Mouse (Mus musculus) embryonic fibroblast, embryonic 13.5 days (primary cell): ENCODE measurements at regions not wholly inside any gene's neighbourhood (a gene's known extent, or its start where the extent isn't known, plus 50 kb on each side); places are given as distances from the start of the nearest gene placed in this dataset.

Experiments
- H3K27ac ChIP-seq: 2 replicates; pipeline ENCODE4 v1.5.1; 2012; ENCODE audit warnings: low read length, control low read depth, inconsistent platforms; ENCODE audit not compliant: insufficient read depth
- H3K4me1 ChIP-seq: 2 replicates; pipeline ENCODE4 v1.6.1; 2011; ENCODE audit warnings: low read length; ENCODE audit not compliant: control insufficient read depth, insufficient read depth
- H3K4me3 ChIP-seq: 2 replicates; pipeline ENCODE4 v1.5.1; 2011; ENCODE audit warnings: mild to moderate bottlenecking, control low read depth, low read length; ENCODE audit not compliant: insufficient read depth
- CTCF ChIP-seq: IDR thresholded peaks from 2 replicates; pipeline ENCODE4 v1.5.1; 2011; ENCODE audit warnings: mild to moderate bottlenecking, control low read depth, low read length, moderate library complexity, borderline replicate concordance; ENCODE audit not compliant: insufficient read depth
- POLR2A ChIP-seq: IDR thresholded peaks from 2 replicates; pipeline ENCODE4 v1.6.1; 2011; ENCODE audit warnings: low read depth, mild to moderate bottlenecking, control low read depth, low read length, moderate library complexity

DNA sequence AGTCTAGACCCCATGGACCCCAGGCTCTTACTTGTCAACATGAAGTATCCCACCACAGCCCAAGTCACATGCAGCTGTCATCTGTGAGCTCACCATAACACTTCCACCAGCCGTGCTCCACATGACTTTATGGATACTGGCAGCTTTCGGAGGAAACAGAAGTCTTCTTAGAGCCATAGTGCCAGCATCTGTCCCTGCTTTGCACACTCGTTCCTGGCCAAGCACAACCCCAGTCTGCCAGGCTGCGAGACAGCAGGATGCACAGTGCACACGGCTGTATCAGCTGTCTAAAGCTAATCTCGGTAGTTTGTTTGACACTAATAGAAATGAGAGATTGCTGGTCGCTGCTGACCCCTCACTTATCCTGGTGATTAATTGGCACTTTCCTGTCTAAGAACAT lies 163.7 kb upstream of the Ppp2r2d start:
- Histone ChIP-seq H3K4me3 (no peak overlapping the region), H3K4me1 (no peaks in the 10 kb centered on the region), H3K27ac (no peak overlapping the region)
- TF ChIP-seq POLR2A (no peak), CTCF (no peak)

DNA sequence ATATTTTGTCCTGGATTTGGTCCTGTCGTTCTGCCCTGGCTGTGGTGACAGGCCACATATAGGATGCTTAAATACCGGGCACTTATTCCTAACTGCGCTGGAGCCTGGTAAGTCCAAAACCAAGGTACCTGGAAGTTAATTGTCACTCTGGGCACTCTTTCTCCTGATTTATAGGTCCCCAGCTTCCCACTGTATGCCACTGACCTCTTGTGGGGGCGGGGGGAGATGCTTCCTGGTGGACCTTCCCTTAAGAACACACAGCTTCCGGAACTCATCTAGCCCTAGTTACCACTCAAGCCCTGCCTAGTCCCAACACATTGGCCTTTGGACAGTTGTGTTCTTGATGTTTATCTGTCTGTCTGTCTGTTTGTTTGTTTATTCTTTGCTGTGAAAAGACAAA lies 165.3 kb upstream of the Ppp2r2d start:
- H3K4me3 ChIP-seq: no peak overlapping the region
- H3K27ac ChIP-seq: no peak overlapping the region
- TF ChIP-seq POLR2A: no peak
- TF ChIP-seq CTCF: no peak
- no peaks in the 10 kb centered on the region for H3K4me1 ChIP-seq

DNA sequence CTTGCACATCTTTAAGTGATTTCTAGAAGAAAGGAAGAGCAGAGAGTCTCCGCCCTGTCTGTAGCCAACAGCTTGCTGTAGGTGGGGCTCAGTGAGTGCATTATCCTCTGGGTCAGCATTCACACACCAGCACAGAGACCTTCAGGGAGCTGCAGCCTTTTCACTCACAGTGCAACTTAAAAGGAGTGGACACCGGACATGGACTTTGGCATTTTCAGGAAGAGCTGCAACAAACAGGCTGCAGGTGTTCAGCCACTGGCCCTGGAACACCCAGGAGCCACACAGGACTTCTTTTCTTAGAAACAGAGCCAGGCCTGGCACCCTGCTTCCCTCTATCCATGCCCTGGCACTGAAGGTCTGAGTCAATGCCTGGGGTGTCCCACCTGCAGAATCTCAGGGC lies 166.3 kb upstream of the Ppp2r2d start:
- H3K4me1 ChIP-seq: no peaks in the 10 kb centered on the region
- no peak for TF ChIP-seq POLR2A
- no peak for TF ChIP-seq CTCF
- no peak overlapping the region for H3K27ac ChIP-seq
- H3K4me3 ChIP-seq: no peak overlapping the region

DNA sequence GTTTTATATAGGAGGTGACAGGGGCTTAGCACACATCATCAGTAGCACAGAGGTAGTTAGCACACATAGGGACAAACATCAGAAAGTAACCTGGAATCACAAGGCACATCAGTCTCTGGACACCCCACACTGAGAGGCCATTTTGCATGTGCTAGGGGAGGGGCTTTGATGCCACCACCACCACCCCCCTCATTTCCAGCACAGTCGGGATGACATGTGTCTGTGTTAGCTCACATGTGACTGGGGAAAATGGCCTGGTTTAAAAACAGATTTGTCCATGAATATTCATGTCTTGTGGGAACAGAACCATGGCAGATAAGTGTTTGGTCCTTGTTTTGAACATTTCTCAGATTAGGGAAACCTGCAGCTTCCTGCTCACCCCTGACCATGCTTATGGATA lies 172.9 kb upstream of the Ppp2r2d start:
- no peak for TF ChIP-seq POLR2A
- no peak for TF ChIP-seq CTCF

DNA sequence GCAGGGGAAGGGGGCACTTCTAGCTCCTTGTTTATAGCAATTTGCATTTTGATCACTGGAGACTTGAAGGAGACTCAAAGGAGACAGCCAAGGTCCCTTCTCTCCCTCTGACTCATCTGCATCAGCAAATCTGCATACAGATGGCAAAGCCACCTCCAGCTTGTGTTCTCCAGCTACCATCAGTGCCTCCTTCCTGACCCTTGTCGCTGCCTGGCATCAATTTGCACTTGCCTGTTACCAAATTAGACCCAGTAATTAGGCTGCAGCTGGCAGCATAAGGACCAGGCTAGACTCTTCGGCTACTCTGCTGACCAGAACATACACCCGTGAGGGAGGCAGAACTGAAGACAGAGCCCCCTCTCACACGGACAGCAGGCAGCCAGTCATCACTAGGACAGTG lies 177.5 kb upstream of the Ppp2r2d start:
- Histone ChIP-seq H3K27ac (no peak overlapping the region), H3K4me1 (no peaks in the 10 kb centered on the region), H3K4me3 (no peak overlapping the region)
- TF ChIP-seq CTCF: no peak
- no peak for TF ChIP-seq POLR2A

More for the DNA sequence above, 172.9 kb upstream of the Ppp2r2d start:
- Histone ChIP-seq H3K4me3 (no peak overlapping the region), H3K4me1 (no peaks in the 10 kb centered on the region), H3K27ac (no peak overlapping the region)

DNA sequence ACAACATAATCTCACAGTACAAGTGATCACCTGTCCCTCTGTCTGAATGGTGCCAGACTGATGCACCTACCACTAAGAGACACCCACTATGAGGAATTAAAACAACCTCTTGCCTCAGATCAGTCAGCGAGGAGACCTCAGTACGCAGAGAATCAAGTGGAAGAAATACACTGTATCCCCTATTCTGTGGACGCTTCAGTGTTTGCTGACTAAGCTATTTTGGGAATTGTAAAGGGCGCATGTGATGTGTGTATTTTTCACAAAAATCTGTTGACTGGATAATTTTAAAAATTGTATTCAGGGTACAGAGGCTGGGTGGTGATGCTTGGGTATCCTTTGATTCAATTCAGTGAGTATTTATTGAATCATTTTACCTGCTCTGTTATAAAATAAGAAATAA lies 185.8 kb upstream of the Ppp2r2d start:
- Histone ChIP-seq H3K27ac (no peak overlapping the region), H3K4me3 (no peak overlapping the region), H3K4me1 (no peaks in the 10 kb centered on the region)
- TF ChIP-seq POLR2A (no peak), CTCF (no peak)

DNA sequence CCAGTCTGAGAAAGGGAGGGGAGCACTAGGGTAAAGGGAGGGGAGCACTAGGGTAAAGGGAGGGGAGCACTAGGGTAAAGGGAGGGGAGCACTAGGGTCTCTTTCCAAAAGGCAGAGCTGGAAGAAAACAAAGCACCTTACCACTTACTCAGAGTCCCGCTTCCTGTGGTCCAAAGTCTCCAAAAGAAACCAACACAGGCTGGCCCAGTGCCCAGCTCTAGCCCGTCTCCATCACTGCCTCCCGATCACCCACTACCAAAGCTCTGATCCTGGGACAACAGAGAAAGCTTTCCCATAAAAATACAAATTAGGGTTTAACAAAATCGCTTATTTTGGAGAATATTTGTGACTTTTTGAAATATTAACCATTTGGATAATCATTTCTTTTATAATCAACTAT lies 188.4 kb upstream of the Ppp2r2d start:
- TF ChIP-seq POLR2A (no peak), CTCF (no peak)
- Histone ChIP-seq H3K4me1 (no peaks in the 10 kb centered on the region), H3K27ac (no peak overlapping the region), H3K4me3 (no peak overlapping the region)

DNA sequence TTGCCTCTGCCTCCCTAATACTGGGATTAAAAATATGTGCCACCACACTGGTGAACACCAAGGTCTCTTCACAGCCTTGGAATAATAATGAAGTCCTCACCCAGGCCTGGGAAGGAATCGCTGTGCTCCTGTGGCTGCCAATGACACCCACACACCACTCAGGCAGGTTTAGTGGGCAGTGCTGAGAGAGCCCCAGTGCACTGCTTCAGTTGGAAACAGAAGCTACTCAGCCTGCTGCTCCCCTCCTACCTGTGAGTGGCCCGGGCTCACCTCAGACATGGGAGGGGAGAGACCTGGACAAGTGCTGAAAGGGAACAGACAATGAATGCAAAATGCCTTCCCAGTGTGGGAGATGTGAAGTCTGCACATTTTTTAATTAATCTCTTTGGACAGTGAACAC lies 188.8 kb upstream of the Ppp2r2d start:
- TF ChIP-seq CTCF (no peak), POLR2A (no peak)
- H3K4me3 ChIP-seq: no peak overlapping the region
- H3K27ac ChIP-seq: no peak overlapping the region
- H3K4me1 ChIP-seq: no peaks in the 10 kb centered on the region

DNA sequence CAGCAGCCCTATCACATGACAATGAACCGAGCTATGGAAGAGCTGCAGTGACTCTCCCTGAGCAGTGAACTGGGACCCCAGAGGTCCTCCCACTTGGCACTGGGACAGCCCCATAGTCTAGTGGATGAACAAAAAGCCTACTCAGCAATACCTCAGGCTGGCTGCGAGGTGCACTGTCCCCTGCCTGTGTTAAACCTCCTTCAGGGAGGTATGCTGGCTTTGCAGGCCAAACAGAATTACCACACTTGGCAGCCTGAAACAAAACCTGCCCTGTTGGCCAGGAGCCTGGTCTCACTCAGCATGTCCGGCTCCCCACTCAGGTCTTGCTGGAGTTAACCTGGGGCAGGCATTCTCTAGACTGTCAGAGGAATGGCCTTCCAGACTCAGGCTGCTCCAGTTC lies 189.9 kb upstream of the Ppp2r2d start:
- Histone ChIP-seq H3K4me1 (no peaks in the 10 kb centered on the region), H3K27ac (no peak overlapping the region), H3K4me3 (no peak overlapping the region)
- no peak for TF ChIP-seq CTCF
- no peak for TF ChIP-seq POLR2A

DNA sequence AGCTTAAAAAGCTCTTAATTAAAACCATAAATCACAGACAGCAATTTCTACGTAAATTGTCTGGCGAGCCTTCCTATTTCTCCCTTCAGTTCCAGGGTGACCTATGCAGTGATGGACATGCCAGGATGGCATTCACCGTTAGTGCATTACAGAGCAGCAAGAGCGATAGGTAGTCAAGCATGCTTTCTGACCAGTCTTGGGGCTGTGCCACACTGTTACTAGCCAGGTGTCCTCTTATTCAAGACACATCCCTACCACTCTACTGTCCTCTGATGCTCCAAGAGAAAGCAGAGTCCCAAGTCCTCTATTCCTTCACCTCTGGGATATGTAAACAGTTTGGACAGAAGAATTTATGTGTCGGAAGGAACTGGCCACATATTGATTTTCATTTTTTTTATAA lies 194.9 kb upstream of the Ppp2r2d start:
- Histone ChIP-seq H3K4me3 (no peak overlapping the region), H3K4me1 (no peaks in the 10 kb centered on the region), H3K27ac (no peak overlapping the region)
- TF ChIP-seq POLR2A (no peak), CTCF (no peak)

DNA sequence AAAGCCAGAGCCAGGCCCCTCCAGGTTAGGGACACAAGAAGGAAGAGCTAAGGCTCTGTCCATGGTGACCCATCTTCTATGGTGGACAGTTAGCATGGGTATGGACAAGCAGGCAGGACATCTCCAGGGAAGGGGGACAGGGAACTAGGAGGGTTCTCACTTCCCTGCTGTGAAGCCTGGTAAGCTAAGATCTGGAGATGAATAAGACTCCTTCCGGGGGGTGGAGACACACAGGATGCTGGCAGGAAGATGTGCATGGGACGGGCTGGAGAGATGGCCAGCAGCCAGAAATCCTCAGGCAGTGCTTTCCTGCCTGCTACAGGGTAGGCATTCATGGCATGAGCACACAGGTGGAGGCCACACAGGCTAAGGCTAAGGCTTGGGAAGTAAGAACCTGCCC lies 198.2 kb upstream of the Ppp2r2d start:
- no peak overlapping the region for H3K27ac ChIP-seq
- no peaks in the 10 kb centered on the region for H3K4me1 ChIP-seq
- no peak overlapping the region for H3K4me3 ChIP-seq
- no peak for TF ChIP-seq CTCF
- TF ChIP-seq POLR2A: no peak
